Mouse (Mus musculus): ENCODE data around the gene Tmem123.

- TF ChIP-seq CTCF (IDR thresholded peaks at IDR 0.05; ENCODE audit: extremely low read depth, insufficient read length, insufficient replicate concordance, low read depth, low read length) (no peak), POLR2A (IDR thresholded peaks at IDR 0.05; ENCODE audit: low read depth, low read length) (no peak)
Measured at GRCm38 (mm10) chr9:7822758-7823157, 58.9 kb downstream of the Tmem123 start.

Measured in small intestine, adult 2 months (tissue).